Mouse (Mus musculus): ENCODE results near the gene Fez2.

DNA sequence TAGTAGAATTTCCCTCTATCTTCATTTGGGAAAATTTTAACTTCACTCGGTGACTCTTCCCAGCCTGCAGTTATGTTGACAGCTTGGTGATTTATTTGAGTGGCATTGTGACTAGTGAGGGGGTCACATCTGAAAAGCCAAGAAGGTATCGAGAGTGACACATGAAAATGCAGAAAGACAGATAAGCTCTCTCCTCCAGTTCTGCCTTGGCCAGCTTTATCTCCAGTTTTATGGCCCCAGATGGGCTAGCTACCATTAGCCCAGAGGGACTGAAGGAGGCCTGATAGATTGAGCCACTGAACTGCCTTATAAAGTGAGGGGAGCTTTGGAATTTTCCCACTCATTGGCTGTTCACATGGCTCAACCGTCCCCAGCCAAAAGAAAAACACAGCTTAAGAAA, 89.7 kb downstream of the Fez2 start:
- TF ChIP-seq CTCF (IDR thresholded peaks at IDR 0.05; ENCODE audit: borderline replicate concordance, control insufficient read depth, extremely low read depth, insufficient read depth, low read length, poor library complexity) = no peak
- TF ChIP-seq POLR2A (IDR thresholded peaks at IDR 0.05; ENCODE audit: control insufficient read depth, extremely low read depth, insufficient read depth, low read length, poor library complexity) = no peak

Measured in thymus, adult 2 months (tissue).